Mouse (Mus musculus) brown adipose tissue, adult 24 weeks (tissue): ENCODE results near the gene Thtpa. TPM values are rescaled to one million over a fixed set of nuclear protein-coding genes. Genes with fewer than 3 reads are reported as not detected.
A peak's percentile ranks its signal among the peaks of the same experiment; 100 is the strongest.

Experiments used
- H3K27ac ChIP-seq: fragments of 200-500 bp; replicated peaks from 2 replicates; pipeline ENCODE4 v1.5.1; 2012; ENCODE audit warnings: low read depth, mild to moderate bottlenecking, low read length
- H3K4me1 ChIP-seq: fragments of 200-500 bp; 2 replicates; pipeline ENCODE4 v1.6.1; 2012; ENCODE audit warnings: low read length, mixed read lengths; ENCODE audit not compliant: control insufficient read depth, insufficient read depth, insufficient read length
- H3K4me3 ChIP-seq: fragments of 200-500 bp; 2 replicates; pipeline ENCODE4 v1.5.1; 2012; ENCODE audit warnings: low read depth, mild to moderate bottlenecking, low read length, moderate library complexity; ENCODE audit not compliant: insufficient read depth
- polyA plus RNA-seq: library from polyadenylated mRNA; stranded (reverse); fragments of >200 nt; gene quantifications from 2 replicates; pipeline ENCODE4 v1.2.4, GENCODE M21; 2012; ENCODE audit not compliant: missing spikeins, insufficient read depth, insufficient read length

Thtpa gene
- 9.0 and 15.6 TPM in 2 replicates for polyA plus RNA-seq

DNA sequence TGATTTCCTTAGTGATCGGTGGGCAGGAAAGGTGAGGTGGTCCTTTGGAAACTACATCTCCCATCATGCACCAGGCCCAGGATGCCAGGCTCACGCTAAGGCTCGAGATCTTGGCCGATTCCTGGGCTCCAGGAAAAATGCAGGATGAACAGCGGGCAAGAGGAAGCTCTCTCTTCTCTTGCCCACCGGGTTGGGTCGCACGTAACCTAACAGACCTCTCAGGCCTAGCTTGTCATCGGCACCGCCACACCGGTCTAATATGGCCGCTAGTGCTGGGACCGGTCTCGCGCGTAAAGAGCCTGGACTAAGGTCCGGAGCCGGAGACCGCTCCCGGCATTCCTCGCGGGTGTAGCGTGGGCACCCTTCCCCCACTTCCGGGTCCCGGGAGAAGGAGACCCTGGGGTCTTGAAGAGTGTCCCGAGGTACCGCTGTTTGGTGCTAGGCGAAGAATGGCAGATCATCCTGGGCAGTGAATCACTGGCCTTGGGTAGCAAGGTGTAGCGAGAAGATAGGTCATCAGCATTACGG lies at the start of gene Thtpa:
Thtpa (plus strand) TSS at position 81 of the 528 bp plus-strand sequence.
- Histone ChIP-seq H3K4me1 (peaks cover 20% of the 10 kb centered on the region), H3K4me3 (peak within 1 kb of the TSS; percentile 91), H3K27ac (peak within 1 kb of the TSS; percentile 78)

DNA sequence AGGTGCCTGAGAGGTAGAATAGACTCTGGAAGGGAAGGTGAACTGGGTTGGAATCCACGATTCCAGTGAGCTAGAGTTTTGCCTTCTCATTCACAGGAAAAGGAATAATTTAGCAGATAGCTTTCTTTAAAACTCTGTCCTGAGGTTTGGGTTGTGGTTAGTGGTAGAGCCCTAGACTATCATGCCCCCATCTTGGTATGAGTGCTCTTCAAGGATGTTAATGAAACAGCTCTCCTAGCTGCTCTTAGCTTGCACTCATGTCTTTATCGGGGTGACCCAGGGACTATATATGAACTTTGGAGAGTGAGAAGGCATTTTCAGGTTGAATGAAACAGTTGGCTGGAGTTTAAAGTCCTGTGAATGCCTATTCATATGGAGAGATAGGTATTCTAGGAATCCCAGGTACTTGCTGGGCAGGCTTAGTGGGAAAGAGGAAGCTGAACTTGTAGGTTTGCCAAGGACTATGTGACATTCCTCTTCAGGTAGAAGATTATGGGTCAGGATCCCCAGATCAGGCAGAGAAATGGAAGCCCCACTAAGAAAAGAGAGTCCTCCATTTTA lies 46.5 kb upstream of the Thtpa start:
- H3K4me3 ChIP-seq: no peak overlapping the region
- no peaks in the 10 kb centered on the region for H3K4me1 ChIP-seq
- no peak overlapping the region for H3K27ac ChIP-seq

DNA sequence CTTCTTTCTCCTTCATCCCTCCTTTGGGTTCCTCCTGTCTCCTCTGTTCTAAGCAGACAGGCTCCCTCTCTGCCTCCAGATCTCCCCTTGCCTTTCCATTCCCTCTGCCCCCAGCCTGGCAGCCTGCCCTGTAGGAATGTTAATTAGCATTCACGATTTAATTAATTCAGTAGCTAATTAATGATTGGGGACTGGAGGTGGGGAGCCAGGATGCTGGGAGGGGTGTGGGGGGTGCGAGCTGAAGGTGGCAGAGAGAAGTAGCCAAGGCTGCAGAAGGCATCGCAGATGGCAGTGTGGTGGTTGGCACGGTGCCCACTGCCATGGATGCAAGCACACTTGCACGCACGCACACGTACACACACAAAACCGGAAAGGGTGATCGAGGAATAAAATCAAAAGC lies 42.1 kb upstream of the Thtpa start:
- H3K4me3 ChIP-seq: no peak overlapping the region
- H3K4me1 ChIP-seq: no peaks in the 10 kb centered on the region
- H3K27ac ChIP-seq: no peak overlapping the region

DNA sequence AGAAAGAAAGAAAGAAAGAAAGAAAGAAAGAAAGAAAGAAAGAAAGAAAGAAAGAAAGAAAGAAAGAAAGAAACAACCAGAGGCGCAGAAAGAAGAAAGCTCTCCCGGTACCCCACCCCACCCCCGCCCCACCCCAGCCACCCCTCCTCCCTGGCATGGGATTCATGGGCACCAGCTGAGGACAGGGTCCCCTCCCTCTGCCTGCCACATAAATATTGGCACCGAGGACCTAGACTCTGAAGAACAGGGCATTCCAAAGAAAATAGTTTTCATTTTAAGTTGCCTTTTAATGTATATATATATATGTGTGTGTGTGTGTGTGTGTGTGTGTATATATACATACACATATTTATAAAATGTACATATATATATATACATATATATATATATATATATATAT lies 41.5 kb upstream of the Thtpa start:
- Histone ChIP-seq H3K4me3 (no peak overlapping the region), H3K4me1 (no peaks in the 10 kb centered on the region), H3K27ac (no peak overlapping the region)

DNA sequence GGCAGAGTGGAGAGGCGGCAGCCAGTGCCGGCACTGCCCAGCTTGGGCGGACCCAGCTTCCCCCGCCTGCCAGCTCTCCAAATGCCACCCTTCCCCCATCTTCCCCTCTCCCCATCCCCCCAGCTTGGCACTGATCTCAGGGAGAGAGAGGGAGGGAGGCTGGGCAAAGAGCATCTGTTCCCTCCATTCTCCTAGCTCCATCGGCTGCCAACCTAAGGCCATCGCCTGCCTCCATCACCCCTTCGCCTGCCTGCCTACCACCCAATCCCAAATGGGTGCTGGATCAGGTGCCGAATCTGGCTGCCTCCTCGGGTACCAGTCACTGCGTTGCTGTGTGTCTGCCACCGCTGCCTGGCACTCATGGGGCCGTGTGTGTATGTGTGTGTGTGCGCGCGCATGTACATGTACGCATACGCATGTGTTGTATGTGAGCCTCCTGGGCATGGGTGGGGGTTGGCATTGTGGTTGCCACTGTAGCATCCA lies 40.8 kb upstream of the Thtpa start:
- H3K27ac ChIP-seq: no peak overlapping the region
- H3K4me3 ChIP-seq: no peak overlapping the region
- no peaks in the 10 kb centered on the region for H3K4me1 ChIP-seq

DNA sequence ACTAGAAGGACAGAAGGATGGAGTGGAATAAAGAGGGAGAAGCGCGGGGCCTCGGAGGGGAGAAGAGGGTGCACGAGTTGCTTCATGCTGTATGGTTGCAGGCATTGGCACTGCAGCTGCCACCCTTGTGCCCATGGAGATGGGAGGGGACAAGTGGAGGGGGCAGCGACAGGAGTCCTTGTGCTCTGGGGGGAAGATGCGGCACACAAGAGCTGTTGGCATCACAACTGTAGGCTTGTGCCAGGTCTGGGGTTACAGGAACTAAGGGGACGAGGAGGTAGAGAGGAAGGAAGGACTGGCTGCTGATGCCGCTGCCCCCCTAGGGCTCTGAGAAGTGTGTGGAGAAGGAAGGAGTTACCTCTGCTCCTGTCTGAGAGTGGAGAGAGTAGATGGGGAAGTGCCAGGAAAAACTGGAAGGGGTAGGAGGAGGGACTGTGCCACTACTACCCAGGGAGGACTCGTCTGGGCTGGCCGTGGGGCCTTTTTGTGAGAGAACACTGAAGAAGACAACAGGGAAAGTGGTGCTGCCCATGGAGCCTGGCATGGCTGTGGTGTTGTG lies 40.3 kb upstream of the Thtpa start:
- H3K4me3 ChIP-seq: no peak overlapping the region
- no peaks in the 10 kb centered on the region for H3K4me1 ChIP-seq
- H3K27ac ChIP-seq: no peak overlapping the region

DNA sequence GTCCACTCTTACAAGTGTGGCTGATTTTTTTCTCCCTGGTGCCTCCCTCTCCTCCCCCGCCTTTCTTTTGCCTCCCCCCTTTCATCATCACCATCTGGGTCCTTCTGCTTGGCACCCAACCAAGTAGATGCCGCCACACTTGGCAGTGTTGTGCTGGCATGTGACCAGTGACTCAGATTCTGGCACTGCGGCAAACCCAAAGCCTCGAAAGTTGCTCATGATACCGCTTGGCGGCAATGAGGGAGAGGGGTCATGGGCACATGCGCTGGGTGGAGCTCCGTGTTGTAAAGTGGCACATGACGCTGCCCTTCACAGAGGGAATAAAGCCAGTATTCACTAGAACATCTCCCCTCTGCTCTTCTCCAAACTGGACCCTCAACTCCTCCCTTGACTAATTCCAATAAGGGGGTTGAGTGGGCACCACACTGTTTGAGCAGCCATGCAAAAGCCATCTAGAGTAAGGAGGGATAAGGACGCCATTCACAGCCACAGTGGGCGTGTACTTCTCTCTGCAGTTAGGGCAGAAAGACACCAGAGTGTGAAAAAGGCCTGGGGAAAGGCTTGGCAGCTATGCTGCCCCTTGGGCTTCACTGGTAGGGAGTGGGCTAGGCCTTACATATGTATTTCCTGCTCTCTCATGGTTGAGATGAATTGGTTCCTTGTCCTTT lies 39.3 kb upstream of the Thtpa start:
- no peak overlapping the region for H3K27ac ChIP-seq
- H3K4me1 ChIP-seq: no peaks in the 10 kb centered on the region
- no peak overlapping the region for H3K4me3 ChIP-seq

DNA sequence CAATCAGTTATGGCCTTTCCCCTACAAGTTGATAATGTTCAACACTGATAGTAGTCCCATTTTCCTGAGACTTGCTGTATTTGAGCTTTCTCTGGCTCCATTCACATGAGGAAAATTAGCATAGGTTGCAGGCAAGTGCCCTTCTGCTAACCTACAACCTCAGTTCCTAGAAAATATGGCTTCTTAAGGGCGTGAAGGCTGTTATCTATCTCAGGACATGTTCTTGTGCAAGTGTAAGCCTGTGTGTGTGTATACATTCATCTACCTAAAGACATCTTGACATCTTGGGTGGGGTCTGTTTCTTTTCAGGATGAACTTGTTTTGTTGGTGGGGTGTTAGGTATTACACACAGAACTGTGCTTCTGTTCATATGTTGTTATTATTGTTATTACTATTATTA lies 35.6 kb upstream of the Thtpa start:
- no peak overlapping the region for H3K27ac ChIP-seq
- H3K4me3 ChIP-seq: no peak overlapping the region
- no peaks in the 10 kb centered on the region for H3K4me1 ChIP-seq

DNA sequence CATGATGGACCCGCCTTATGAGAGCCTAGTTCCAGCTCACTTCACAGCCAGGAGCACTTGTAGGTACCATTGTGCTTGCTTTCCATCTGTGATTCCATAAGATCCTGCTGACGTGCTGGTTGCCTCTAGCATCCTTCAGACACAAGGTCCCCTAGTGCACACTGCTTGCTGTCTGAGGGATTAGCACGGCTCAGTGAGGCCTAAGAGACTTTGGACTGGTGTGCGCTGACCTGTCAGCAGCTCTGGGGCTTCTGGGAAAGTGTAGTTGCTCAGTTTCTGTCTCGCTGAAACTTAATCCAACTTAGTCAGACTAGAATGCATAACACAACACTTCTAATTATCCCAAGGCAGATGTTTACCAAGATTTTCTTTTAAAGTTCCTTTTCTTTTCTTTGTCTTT lies 34.7 kb upstream of the Thtpa start:
- Histone ChIP-seq H3K4me1 (no peaks in the 10 kb centered on the region), H3K4me3 (no peak overlapping the region), H3K27ac (no peak overlapping the region)

DNA sequence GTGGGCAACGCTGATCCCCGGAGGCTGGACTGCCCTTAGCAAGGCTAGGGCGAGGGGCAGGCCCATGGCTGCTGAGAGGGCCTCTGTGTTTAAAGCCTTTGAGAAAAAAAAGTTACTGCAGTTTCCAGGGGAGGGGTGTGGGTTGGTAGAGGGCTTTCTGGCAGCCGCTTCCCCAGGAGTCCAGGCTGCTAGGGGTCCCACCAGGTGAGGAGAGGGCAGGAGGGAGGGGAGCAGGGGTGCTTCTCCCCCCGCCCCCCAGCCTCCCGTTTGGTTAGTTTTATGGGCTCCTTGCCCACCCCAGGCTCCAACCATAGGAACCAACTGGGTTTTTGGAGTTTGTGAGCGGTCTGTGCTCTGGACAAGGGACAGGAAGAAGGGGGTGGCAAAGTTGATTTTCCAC lies 32.7 kb upstream of the Thtpa start:
- no peak overlapping the region for H3K27ac ChIP-seq
- H3K4me1 ChIP-seq: no peaks in the 10 kb centered on the region
- no peak overlapping the region for H3K4me3 ChIP-seq

DNA sequence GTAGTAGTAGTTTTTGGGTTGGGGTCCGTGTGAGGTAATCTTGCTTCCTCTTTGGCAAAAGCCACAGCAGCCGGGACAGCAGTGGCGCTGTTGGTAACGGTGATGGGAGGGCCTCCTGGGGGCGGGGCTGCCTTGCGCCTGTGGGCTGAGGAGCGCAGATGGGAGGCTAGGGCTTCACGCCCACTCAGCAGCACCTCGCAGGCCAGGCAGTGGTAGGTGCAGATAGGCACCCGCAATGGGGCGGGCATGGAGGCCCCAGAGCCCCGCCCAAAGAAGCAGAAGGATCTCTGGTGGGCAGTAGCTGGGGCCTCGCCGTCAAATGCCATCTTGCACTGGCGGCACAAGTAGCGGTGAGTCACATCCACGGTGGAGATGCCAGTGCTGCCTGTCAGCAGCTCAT lies 32.0 kb upstream of the Thtpa start:
- Histone ChIP-seq H3K4me3 (no peak overlapping the region), H3K4me1 (no peaks in the 10 kb centered on the region)

DNA sequence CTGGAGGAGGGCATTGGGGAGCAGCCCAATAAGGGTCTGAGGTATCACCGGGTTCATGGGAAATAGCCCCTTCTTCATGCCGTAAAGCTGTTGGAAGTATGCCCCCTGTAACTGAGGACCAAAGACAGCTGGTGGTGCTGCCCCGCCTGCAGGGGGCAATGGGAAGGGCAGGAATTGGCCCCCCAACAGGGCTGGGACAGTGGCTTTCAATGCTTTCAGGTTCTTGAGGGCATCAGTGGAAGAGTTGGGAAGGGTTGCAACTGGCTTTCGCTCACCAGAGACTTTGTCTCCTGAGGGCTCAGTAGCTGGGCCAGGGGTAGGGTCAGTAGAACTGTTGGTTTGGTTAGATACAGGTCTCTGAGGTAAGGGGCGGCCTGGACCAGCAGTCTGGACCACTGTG lies 31.5 kb upstream of the Thtpa start:
- Histone ChIP-seq H3K4me3 (no peak overlapping the region), H3K27ac (no peak overlapping the region), H3K4me1 (no peaks in the 10 kb centered on the region)

More for the DNA sequence above, 32.0 kb upstream of the Thtpa start:
- no peak overlapping the region for H3K27ac ChIP-seq

DNA sequence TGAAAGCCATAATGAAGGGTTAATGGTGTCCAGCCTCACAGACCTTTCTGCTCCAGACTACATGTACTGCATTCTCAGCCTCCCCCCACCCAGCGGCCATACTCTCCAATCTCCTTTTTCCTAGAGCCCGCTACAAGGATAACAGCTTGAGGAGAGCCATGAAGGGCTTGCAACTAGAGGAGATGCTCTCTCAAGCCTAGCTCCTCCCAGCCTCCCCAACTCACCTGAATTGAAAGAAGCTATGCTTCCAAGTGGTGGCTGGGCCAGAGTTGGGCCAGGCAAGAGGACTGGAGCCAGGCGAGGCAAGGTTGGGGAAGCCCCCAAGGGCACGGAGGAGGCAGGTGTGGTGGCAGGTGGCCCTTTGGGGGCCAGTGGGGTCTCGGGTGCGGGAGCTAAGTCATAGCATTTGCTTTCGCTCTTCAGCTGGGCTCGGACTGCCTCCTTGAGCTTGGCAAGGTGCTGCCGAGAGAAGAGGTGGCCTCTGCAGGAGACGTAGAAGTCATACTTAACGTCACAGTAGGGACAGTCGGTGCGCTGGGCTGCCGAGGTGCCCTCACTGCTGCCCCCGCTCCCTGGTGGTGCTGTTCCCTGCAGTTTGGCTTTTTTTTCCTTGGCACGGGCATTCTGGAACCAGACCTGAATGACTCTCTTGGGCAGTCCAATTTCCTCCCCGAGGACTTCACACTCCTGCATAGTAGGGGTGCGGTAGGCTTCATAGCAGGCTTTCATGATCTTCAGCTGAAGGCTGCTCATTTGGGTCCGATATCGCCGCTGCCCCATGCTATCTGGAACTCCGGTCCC lies 30.8 kb upstream of the Thtpa start:
- Histone ChIP-seq H3K4me1 (no peaks in the 10 kb centered on the region), H3K27ac (no peak overlapping the region), H3K4me3 (no peak overlapping the region)

DNA sequence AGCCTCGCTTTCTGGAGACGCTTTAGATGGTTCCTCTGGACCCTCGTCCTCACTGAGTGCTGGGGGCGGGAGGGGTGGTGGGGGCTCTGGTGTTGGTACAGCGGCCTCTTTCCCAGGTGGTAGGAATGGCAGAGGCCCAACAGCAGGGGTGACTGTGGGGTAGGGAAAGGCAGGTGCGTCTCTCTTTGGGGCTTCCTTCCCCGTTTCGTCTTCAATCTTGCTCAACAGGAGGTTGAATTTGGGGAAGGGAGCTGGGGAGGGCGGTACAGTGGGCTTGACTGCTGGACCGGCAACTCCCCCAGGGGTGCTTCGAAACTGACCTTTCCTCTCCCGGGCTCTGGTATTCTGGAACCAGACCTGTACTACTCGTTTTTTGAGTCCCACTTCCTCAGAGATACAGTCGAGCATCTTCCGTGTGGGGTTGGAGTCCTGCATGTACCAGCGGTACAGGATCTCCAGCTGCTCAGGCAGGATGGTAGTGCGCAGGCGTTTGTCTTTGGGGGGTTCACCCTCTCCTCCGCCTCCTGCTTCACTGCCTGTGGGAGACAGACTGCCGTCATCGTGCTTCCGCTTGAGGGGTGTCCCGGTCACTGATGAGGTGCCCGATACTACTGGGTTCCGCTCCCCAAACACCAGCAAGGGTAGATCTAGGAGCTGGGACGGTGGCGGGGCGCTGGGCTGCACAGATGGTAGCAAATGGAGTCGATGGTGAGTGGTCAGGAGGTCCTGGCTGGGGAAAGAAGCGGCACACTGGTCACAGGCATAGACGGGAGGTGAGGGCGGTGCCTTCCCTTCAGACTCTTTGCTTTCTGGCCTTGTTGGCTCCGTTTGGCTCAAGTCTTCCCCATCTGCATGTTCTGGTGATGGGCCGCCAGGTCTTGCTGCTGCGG lies 29.9 kb upstream of the Thtpa start:
- no peaks in the 10 kb centered on the region for H3K4me1 ChIP-seq
- no peak overlapping the region for H3K4me3 ChIP-seq

More for the DNA sequence above, 29.9 kb upstream of the Thtpa start:
- H3K27ac ChIP-seq: no peak overlapping the region
